In the genomic region with DNA sequence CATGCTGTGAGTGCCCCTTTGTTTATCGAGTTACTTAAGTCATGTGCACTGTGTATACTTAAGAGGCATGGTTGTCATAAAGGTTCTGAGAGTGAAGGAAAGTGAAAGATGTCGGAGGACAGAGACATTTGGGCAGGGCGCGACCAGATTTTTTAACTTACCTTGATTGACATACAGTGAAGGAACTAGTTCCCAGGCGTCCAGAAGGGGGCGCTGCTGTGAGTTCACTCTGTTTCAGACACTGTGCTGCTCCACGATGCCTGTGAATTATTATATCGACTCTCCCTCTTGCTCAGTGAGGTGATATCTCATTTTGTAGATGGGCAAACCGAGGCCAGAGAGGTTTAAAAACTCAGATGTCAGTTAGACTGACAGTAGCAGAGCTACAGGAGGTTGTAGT, we compare ENCODE assay signal across 10 mouse cellular contexts. TPM values are rescaled to one million over a fixed set of nuclear protein-coding genes. Genes with fewer than 3 reads are reported as not detected.
A peak's percentile ranks its signal among the peaks of the same experiment; 100 is the strongest.
DNase-seq lines count a peak whose midpoint lies in the region; ATAC-seq lines count a peak whose summit lies in the region.
"Had no signal": no experiment of that assay in that cellular context is flagged by ENCODE, and none has a peak within 500 bp of the region (broad histone marks: within the 10 kb centered on the region; RNA-seq: fewer than 3 reads in every experiment).

No protein-coding gene starts in this region.

- no peaks in the 10 kb centered on the region for H3K4me1 ChIP-seq in midbrain, embryonic 14.5 days (ENCODE audit: control insufficient read depth, insufficient read depth, low read length)

- H3K9me3 ChIP-seq in midbrain, embryonic 14.5 days (ENCODE audit: control insufficient read depth, low read length), result no peaks in the 10 kb centered on the region
- H3K9me3 ChIP-seq: limb, embryonic 15.5 days; stomach, embryonic 15.5 days had no signal

- H3K27ac ChIP-seq in midbrain, embryonic 14.5 days (replicated peaks; ENCODE audit: low read depth, low read length), result no peak overlapping the region
- H3K27ac ChIP-seq: limb, embryonic 15.5 days; stomach, embryonic 15.5 days had no signal

- DNase-seq in adrenal gland, adult 18-20 months (ENCODE audit: low spot score in 2 of 2), result peak; percentile 45 to 49
- DNase-seq in adrenal gland, postnatal 4 days (ENCODE audit: low spot score in 2 of 2), result no peak
- DNase-seq in A20 (ENCODE audit: low read depth, low spot score), result peak; percentile 74
- DNase-seq in c-Kit-negative CD71-positive TER-119-positive erythroid progenitor cells, embryonic 14.5 days (ENCODE audit: low read depth, low spot score), result peak; percentile 3
- no peak for DNase-seq in frontal cortex, postnatal 10 days (ENCODE audit: low spot score in 2 of 2)
- DNase-seq in retina, embryonic 14.5 days (ENCODE audit: low spot score), result no peak
- DNase-seq in midbrain, embryonic 14.5 days, result no peak

- H3K9ac ChIP-seq in midbrain, embryonic 14.5 days (replicated peaks; ENCODE audit: low read length), result no peak overlapping the region
- H3K9ac ChIP-seq: limb, embryonic 15.5 days; stomach, embryonic 15.5 days had no signal

- ATAC-seq in megakaryocyte-erythroid progenitor cell, adult 5-6 weeks (replicated peaks; ENCODE audit: low FRiP score, low TSS enrichment, poor library complexity, severe bottlenecking), result peak; percentile 89
- ATAC-seq in midbrain, embryonic 14.5 days (ENCODE audit: low FRiP score, low TSS enrichment), result no peak

- no peaks in the 10 kb centered on the region for H3K27me3 ChIP-seq in midbrain, embryonic 14.5 days (ENCODE audit: control insufficient read depth, insufficient read depth, low read length)
- H3K27me3 ChIP-seq: limb, embryonic 15.5 days; stomach, embryonic 15.5 days had no signal

- H3K4me3 ChIP-seq in midbrain, embryonic 14.5 days (replicated peaks; ENCODE audit: low read depth, low read length), result no peak overlapping the region
- H3K4me3 ChIP-seq: limb, embryonic 15.5 days; stomach, embryonic 15.5 days had no signal

- 73% methylated on average over 9 of the region's 9 CpGs for WGBS in midbrain, embryonic 14.5 days

- no peaks in the 10 kb centered on the region for H3K36me3 ChIP-seq in midbrain, embryonic 14.5 days (ENCODE audit: control insufficient read depth, insufficient read depth, low read length)
- H3K36me3 ChIP-seq: limb, embryonic 15.5 days; stomach, embryonic 15.5 days had no signal

- H3K4me2 ChIP-seq in midbrain, embryonic 14.5 days (ENCODE audit: low read length), result no peak overlapping the region
- H3K4me2 ChIP-seq: limb, embryonic 15.5 days; stomach, embryonic 15.5 days had no signal

RNA-seq across cellular contexts. Expression of gene Map2k6, which starts 10.9 kb away (rescaled TPM):
- total RNA-seq in adrenal gland, adult 18-20 months (2021), result 1 to 10 TPM; 2.1 to 3.5 TPM
- total RNA-seq in adrenal gland, postnatal 4 days (2021), result 10 to 100 TPM; 14.1 to 16.2 TPM
- 6.3 and 6.4 TPM in 2 replicates for total RNA-seq in megakaryocyte-erythroid progenitor cell, adult 5-6 weeks (2014; fragmentation: Nextera tagmentation)
- 16.2 and 18.6 TPM in 2 replicates for total RNA-seq in megakaryocyte-erythroid progenitor cell, adult 5-6 weeks (2017)
- polyA plus RNA-seq in midbrain, embryonic 14.5 days (2014; fragmentation: Nextera tagmentation; extraction: Ambion mirVana), result 19.3 and 26.2 TPM in 2 replicates

Comparison
In these comparisons a context has a peak if more than half of its experiments do, and no peak if none do; other contexts are left out.
1. DNase-seq: peak in adrenal gland, adult 18-20 months (2 of 2), A20 (single experiment) and c-Kit-negative CD71-positive TER-119-positive erythroid progenitor cells, embryonic 14.5 days (single experiment); none in adrenal gland, postnatal 4 days (0 of 2), frontal cortex, postnatal 10 days (0 of 2), retina, embryonic 14.5 days (single experiment) and midbrain, embryonic 14.5 days (single experiment).